Mouse (Mus musculus): Measurements from ENCODE around the gene Tulp4. TPM values are rescaled to one million over a fixed set of nuclear protein-coding genes. Genes with fewer than 3 reads are reported as not detected.

The Tulp4 gene
- total RNA-seq, 2 experiments from 2014 or later: 111 to 124 TPM

DNA sequence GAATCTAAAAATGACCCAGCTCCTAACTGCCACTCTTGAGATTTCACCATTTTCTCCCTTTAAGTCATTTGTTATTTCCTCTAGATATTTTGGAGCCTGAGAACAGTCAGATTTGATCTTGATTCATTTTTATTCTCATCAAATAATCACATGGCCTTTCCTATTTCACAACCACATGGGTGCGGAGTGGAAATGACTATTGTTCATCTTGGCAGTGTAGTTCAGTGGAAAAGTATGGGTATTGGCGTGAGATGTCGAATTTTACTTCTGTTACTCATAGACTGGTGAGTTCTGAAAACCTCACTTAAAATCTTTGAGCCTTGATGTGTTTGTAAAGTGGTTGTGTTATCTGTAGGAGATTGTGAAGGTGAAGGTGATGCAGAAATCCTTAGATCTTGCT is 24.8 kb downstream of the Tulp4 start:
- intact Hi-C loops (cut with DNase I): no loop called here
- TF ChIP-seq CTCF (IDR thresholded peaks at IDR 0.05): no peak
- Histone ChIP-seq H3K27ac (peak overlapping the region; percentile 63), H3K4me3 (no peak overlapping the region)
- no peak for DNase-seq

DNA sequence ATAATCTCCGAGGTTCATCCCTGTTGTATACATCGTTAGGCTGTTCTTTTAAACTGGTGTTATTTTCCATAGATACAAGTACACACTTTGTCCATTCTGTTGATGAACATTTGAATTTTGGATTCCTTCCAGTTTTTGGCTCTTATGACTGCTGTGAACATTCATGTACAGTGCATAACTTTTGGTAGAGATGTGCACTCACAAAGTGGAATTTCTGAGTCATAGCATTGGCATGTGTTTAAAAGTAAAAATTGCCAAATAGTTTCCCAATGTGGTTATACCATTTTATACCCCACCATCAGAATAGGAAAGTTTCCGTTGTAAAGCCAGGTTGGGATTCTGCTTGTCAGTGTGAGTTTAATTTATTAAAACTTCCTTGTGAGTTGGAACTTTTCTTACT is 34.6 kb downstream of the Tulp4 start:
- H3K4me3 ChIP-seq: no peak overlapping the region
- DNase-seq: no peak
- no peak for TF ChIP-seq CTCF (IDR thresholded peaks at IDR 0.05)
- intact Hi-C loops (cut with DNase I): loop anchor here (5.0 kb wide), 1 partner anchor 34 kb away; the partner anchor contains the start of gene Tulp4
- H3K27ac ChIP-seq: peak overlapping the region; percentile 44; the same call in 1 of the 2 replicates

DNA sequence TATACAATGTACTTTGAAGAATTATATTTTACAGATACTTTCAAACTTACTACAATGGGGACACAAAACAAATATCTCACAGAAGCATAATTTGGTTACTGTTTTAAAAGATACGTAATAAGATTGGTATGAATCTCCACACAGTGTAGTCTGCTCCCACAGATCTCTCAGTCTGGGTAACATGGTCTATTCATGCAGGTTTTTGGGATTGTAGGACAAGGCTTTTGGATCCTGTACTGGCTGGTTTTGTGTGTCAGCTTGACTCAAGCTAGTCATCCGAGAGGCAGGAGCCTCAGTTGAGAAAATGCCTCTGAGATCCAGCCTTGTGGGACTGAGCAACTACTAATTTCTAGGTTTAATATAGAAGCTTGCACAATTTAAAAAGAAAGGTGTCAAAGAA is 35.1 kb downstream of the Tulp4 start:
- intact Hi-C loops (cut with DNase I): loop anchor here (5.0 kb wide), 1 partner anchor 34 kb away; the partner anchor contains the start of gene Tulp4
- Histone ChIP-seq H3K27ac (peak overlapping the region; percentile 43), H3K4me3 (no peak overlapping the region)
- no peak for TF ChIP-seq CTCF (IDR thresholded peaks at IDR 0.05)
- no peak for DNase-seq

DNA sequence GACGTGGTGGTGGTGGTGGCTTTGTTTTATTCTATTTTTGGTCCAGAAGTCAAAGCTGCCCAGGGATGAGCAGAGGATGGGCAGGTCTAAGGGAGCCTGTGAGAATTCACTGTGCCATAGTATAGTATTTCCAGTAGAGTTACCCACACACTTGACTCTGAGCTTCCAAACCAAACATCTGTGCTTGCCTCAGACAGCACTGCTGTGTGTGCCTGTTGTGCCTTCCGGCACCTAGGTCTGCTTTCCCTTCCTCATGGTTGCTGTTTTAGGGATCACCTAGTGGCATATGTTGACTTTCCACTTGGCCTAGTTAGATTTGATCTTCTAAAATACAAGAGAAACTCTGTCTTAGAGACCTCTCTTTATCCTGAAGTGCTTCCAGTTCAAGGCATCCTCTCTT is 39.0 kb downstream of the Tulp4 start:
- no peak for TF ChIP-seq CTCF (IDR thresholded peaks at IDR 0.05)
- no peak for DNase-seq
- peak overlapping the region; percentile 48 for H3K27ac ChIP-seq
- intact Hi-C loops (cut with DNase I): no loop called here
- H3K4me3 ChIP-seq: no peak overlapping the region

DNA sequence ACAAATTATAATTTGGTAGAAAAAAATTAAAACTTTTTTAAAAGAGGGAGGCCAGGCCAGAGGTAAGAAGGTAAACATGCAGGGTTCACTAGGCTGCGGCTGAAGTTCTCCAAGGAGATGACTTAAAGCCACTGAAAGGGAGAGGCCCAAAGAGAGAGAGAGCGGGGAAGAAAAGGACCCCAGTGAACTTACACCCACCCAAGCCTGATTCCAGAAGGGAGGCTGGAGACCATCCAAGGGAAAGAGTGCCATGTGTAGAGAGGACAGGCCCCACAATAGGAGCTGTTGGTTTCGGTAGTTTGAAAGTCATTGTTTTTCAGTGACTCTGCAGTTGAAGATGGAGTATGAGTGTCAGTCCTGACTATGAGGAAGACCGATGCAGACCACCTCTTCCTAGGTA is 46.7 kb downstream of the Tulp4 start:
- intact Hi-C loops (cut with DNase I): no loop called here
- Histone ChIP-seq H3K4me3 (no peak overlapping the region), H3K27ac (no peak overlapping the region)
- no peak for DNase-seq
- TF ChIP-seq CTCF (IDR thresholded peaks at IDR 0.05): no peak

DNA sequence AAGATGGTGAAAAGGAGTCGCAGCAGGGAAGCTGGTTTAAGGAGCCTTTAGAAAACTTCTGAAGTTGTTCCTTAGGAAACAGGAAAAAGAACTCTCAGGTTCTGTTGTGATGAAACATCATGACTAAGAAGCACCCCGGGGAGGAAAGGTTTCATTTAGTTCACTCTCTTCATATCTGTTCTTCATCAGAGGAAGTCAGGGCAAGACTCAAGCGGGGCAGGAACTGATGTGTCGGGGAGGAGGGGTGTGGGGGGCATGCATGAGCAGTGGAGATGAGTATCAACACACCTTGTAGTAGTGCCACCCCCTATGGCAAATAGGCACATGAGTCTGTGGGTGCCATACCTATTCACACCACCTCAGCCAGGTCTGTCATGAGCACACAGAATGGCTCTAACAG is 47.3 kb downstream of the Tulp4 start:
- DNase-seq: no peak
- no peak for TF ChIP-seq CTCF (IDR thresholded peaks at IDR 0.05)
- Histone ChIP-seq H3K27ac (no peak overlapping the region), H3K4me3 (no peak overlapping the region)
- intact Hi-C loops (cut with DNase I): no loop called here

DNA sequence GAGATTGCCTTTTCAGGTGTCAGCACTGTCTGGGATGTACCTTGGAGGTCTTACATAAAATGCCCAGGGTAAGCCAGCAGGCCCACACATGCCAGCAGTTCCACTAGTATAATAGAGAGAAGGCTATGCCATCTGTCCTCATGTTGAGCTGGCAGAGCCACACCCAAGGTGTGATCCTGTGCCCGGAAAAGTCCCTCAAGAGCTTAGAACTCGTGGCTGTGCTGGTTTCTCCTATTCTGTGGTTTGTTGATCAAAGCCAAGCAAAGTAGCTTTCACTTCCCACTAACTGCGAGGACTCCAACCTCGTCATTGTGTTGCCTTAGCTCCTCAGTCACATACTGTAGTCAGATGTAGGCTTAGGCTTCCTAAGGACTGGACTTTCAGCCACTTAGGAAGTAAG is 48.1 kb downstream of the Tulp4 start:
- no peak for TF ChIP-seq CTCF (IDR thresholded peaks at IDR 0.05)
- intact Hi-C loops (cut with DNase I): no loop called here
- Histone ChIP-seq H3K27ac (peak overlapping the region; percentile 67), H3K4me3 (no peak overlapping the region)
- no peak for DNase-seq

DNA sequence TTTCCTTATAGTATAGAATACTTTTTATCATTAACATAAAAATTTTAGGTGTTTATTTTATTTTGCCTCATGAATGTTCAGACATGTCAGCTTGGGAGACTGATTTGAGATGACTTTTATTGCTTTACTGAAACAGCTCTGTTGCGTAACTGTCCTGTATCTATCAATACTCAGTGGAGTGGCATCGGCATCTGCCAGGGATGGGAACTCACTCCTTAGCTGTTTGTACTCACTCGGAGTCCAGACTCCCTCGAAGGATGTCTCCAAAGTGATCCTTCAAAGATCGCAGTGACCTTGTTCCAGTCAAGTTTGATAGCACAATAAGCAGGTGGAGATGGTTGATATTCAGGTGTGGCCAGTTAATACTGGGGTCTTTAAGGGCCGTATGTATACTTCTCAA is 54.3 kb downstream of the Tulp4 start:
- TF ChIP-seq CTCF (IDR thresholded peaks at IDR 0.05): no peak
- intact Hi-C loops (cut with DNase I): loop anchor here (5.0 kb wide), 1 partner anchor 53 kb away; the partner anchor contains the start of gene Tulp4
- no peak for DNase-seq
- Histone ChIP-seq H3K4me3 (no peak overlapping the region), H3K27ac (no peak overlapping the region)

DNA sequence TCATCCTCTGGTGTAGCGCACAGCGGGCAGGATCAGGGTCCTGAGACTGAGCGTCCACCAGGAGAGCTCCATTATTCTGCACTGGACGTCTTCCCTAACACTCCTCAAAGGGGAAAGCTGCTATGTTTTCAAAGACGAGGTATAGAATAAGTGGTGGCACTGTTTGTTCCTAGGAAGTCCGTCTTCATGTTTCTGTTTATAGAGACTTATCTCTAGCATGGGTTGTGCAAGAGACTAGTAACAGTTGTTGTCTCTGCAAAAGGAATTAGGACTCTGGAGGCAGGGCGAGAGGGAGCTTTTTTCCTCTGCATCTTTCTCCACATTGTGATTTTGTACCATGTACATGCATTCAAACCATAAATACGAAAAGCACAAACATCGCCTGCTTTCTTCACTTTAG is 55.7 kb downstream of the Tulp4 start:
- no peak for TF ChIP-seq CTCF (IDR thresholded peaks at IDR 0.05)
- H3K4me3 ChIP-seq: no peak overlapping the region
- DNase-seq: no peak
- intact Hi-C loops (cut with DNase I): loop anchor here (5.0 kb wide), 1 partner anchor 55 kb away; the partner anchor contains the start of gene Tulp4
- peak overlapping the region; percentile 60 for H3K27ac ChIP-seq

DNA sequence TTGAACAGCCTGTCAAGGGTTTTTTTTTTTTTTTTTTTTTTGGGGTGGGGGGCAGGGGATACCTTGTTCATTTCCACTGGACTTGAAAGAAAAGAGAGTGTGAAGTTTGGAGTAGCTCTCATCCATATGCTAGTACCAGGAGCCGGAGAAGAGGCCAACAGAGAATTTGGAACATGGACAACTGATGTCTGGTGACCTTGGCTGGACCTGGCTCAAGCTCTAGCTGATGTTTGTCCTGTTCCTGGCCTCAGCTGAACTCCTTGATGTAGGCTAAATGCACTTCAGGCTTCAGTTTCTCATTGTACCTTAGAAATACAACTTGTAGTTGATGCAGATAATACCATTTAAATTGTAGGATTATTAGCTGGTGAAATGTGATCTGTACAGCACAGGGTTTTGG is 56.5 kb downstream of the Tulp4 start:
- Histone ChIP-seq H3K4me3 (no peak overlapping the region), H3K27ac (peak overlapping the region; percentile 41; the same call in 1 of the 2 replicates)
- DNase-seq: peak; percentile 39
- intact Hi-C loops (cut with DNase I): loop anchor here (5.0 kb wide), 1 partner anchor 55 kb away; the partner anchor contains the start of gene Tulp4
- no peak for TF ChIP-seq CTCF (IDR thresholded peaks at IDR 0.05)

DNA sequence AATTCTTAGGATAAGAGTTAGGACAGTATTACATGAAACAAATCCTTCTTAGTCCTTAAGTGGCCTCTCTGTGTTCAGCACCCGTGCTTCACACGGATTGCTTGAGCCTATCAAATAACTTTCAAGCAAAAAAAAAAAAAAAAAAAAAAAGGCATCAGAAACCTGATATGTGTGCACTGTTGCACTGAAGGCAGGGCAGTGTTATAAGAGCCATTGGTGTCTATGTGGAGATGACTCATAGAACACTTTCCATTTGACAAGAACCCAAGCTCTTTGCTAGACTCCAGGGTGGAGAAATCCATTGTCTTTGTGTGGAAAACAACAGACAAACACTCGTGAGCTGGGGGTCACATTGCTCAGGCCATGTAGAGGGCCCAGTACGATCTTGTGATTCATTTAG is 58.7 kb downstream of the Tulp4 start:
- no peak for TF ChIP-seq CTCF (IDR thresholded peaks at IDR 0.05)
- H3K27ac ChIP-seq: peak overlapping the region; percentile 59
- no peak overlapping the region for H3K4me3 ChIP-seq
- DNase-seq: no peak
- intact Hi-C loops (cut with DNase I): loop anchor here (5.0 kb wide), 1 partner anchor 58 kb away; the partner anchor contains the start of gene Tulp4

DNA sequence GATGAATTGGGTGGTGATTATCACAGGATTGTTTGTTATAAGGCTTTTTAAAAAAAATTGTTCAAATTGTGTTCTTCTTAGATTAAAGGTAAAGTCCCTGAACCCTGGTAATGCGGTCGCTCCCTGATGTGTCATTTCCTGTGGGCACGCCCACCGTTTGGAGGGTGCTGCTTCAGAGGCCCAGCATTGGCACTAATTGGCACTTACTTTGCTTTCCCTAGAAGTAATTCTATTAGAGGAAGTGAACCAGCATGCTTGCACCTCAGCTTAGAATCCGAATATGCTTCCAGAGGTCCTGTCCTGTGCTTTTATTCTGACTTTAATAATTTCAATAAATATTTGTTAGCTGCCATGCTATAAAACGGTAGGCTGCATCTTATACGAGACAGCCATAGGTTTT is 66.2 kb downstream of the Tulp4 start:
- H3K4me3 ChIP-seq: peak overlapping the region; percentile 3
- peak overlapping the region; percentile 57 for H3K27ac ChIP-seq
- intact Hi-C loops (cut with DNase I): no loop called here
- no peak for DNase-seq
- TF ChIP-seq CTCF (IDR thresholded peaks at IDR 0.05): no peak

DNA sequence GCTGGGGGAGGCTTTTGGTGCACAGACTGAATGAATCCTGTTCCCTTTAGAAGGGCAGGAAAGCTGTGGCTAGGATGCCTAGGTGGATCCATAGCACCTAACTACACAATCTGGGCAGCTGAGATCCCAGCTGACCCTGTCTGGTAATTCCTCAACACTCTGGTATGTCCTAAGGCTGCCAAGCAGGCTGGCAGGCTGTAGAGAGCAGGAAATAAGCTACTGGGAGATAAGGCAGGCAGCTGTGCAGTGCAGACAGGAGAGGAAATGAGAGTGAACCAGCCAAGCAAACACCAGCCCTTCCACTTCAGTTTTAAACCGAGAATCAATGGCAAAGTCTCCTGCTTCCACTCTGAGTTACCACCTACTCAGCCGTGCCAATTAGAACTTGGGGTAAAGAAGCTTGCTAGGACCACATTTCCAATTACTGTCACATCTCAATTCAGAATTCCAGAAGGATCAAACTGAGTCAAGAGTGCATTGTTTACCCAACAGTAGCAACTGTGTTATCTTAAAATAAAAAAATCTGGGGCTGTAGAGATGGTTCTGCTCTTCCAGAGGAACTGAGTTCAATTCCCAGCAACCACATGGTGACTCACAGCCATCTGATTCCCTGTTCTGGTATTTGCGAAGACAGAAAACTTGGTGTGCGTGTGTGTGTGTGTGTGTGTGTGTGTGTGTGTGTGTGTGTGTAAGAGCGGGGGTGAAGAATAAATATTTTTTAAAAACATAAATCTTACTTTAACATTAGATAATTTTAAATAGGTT is 66.9 kb downstream of the Tulp4 start:
- H3K27ac ChIP-seq: peak overlapping the region; percentile 57
- peak; percentile 73 for DNase-seq
- TF ChIP-seq CTCF (IDR thresholded peaks at IDR 0.05): no peak
- intact Hi-C loops (cut with DNase I): no loop called here
- H3K4me3 ChIP-seq: peak overlapping the region; percentile 3

DNA sequence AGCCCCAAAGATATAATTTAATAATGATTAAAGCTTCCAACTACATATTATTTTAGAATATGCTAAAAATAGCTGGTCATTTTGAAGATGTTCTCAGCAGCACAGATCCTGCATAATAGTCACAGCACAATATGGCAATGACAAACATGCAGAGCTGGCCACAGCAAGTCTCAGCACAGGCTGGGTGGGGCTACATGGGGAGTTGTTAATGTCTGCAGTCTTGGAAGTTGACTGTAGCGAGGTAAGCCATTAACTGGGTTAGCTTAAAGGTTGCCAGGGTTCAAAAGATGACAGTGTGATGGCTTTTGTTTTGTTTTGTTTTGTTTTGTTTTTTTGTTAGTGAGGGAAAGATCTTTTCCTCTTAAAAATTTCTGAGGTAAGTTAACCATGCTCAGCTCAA is 68.3 kb downstream of the Tulp4 start:
- Histone ChIP-seq H3K4me3 (no peak overlapping the region), H3K27ac (no peak overlapping the region)
- intact Hi-C loops (cut with DNase I): no loop called here
- no peak for DNase-seq
- TF ChIP-seq CTCF (IDR thresholded peaks at IDR 0.05): no peak

Measured in gastrocnemius, adult 2 months (tissue).